Mouse (Mus musculus) lung, postnatal 0 days (tissue): ENCODE data around the gene Mpped1.

Source experiments
- CTCF ChIP-seq: IDR thresholded peaks from 2 replicates; pipeline ENCODE4 v1.5.1; 2016; ENCODE audit warnings: antibody characterized with exemption, mild to moderate bottlenecking
- EP300 ChIP-seq: IDR thresholded peaks from 2 replicates; pipeline ENCODE4 v1.6.1; 2016; ENCODE audit warnings: antibody characterized with exemption, mild to moderate bottlenecking, control low read depth

GRCm38 (mm10) chr15:83740676-83741422, 38.4 kb upstream of the Mpped1 start:
- no peak for TF ChIP-seq CTCF
- TF ChIP-seq EP300: peak; percentile 51
